Mouse (Mus musculus) neural tube, embryonic 13.5 days (tissue): Measurements from ENCODE around the gene Xylt1. TPM values are rescaled to one million over a fixed set of nuclear protein-coding genes. Genes with fewer than 3 reads are reported as not detected.

ENCODE experiments used
- ATAC-seq: fragments of 200-750 bp; cut with Nextera tagmentation; 2 replicates; pipeline ENCODE4 v1.8.0; 2017; ENCODE audit warnings: low read depth, mild to moderate bottlenecking, moderate TSS enrichment, moderate library complexity
- H3K27ac ChIP-seq: fragments of 300-500 bp; sonication (generic); replicated peaks from 2 replicates; pipeline ENCODE4 v1.5.1; 2015; ENCODE audit warnings: moderate library complexity, mild to moderate bottlenecking, inconsistent platforms
- H3K27me3 ChIP-seq: fragments of 300-500 bp; sonication (generic); 2 replicates; pipeline ENCODE4 v1.6.1; 2015; ENCODE audit warnings: mild to moderate bottlenecking, inconsistent platforms
- H3K36me3 ChIP-seq: fragments of 300-500 bp; sonication (generic); 2 replicates; pipeline ENCODE4 v1.6.1; 2015; ENCODE audit warnings: mild to moderate bottlenecking, inconsistent platforms
- H3K4me1 ChIP-seq: fragments of 300-500 bp; sonication (generic); replicated peaks from 2 replicates; pipeline ENCODE4 v1.6.1; 2015; ENCODE audit warnings: inconsistent platforms
- H3K4me2 ChIP-seq: fragments of 300-500 bp; sonication (generic); 2 replicates; pipeline ENCODE4 v1.6.1; 2015; ENCODE audit warnings: inconsistent platforms, mild to moderate bottlenecking, moderate library complexity
- H3K4me3 ChIP-seq: fragments of 300-500 bp; sonication (generic); 2 replicates; pipeline ENCODE4 v1.5.1; 2015; ENCODE audit warnings: mild to moderate bottlenecking, inconsistent platforms
- H3K9ac ChIP-seq: fragments of 300-500 bp; sonication (generic); 2 replicates; pipeline ENCODE4 v1.6.1; 2015; ENCODE audit warnings: moderate library complexity, mild to moderate bottlenecking, inconsistent platforms
- H3K9me3 ChIP-seq: fragments of 300-500 bp; sonication (generic); 2 replicates; pipeline ENCODE4 v1.6.1; 2016; ENCODE audit warnings: inconsistent platforms
- WGBS: fragments of 180-500 bp; shearing (Covaris S2); methylation state at CpG from one replicate; pipeline ENCODE4 v1.1.7; 2015; 5-methylcytosine and 5-hydroxymethylcytosine counted together
- polyA plus RNA-seq: library from polyadenylated mRNA; unstranded; fragments of >200 nt; fragmentation: Nextera tagmentation; extraction: Ambion mirVana; gene quantifications from 2 replicates; pipeline ENCODE4 v1.2.1, GENCODE M21; 2015

Xylt1 gene
- polyA plus RNA-seq, 1 experiment from 2014 or later, result 1.9 TPM

DNA sequence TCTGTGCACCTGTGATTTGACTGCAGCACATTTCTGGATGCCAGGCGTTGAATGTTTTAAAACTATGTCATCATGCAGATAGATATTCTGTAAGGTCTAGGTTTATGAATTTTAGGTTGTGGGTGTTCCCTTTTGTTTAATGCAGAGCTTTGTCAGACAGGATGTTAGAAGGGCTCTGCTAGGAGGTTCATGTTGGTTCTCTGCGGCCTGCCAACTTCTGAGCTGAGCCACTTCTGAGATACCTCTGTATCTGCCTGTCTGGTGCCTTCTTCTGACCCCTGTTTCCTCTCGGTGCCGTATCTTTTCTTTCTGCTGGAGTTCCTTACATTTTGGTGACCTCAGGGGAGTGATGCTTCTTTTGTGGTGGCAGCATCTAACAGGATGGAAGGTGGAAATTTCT, 44.1 kb downstream of the Xylt1 start:
- Histone ChIP-seq H3K4me3 (no peak overlapping the region), H3K27ac (no peak overlapping the region), H3K4me2 (no peak overlapping the region), H3K9me3 (no peaks in the 10 kb centered on the region), H3K36me3 (no peaks in the 10 kb centered on the region), H3K27me3 (no peaks in the 10 kb centered on the region), H3K4me1 (peaks cover 24% of the 10 kb centered on the region), H3K9ac (no peak overlapping the region)
- no peak for ATAC-seq
- 84% methylated on average over 4 of the region's 4 CpGs for WGBS

DNA sequence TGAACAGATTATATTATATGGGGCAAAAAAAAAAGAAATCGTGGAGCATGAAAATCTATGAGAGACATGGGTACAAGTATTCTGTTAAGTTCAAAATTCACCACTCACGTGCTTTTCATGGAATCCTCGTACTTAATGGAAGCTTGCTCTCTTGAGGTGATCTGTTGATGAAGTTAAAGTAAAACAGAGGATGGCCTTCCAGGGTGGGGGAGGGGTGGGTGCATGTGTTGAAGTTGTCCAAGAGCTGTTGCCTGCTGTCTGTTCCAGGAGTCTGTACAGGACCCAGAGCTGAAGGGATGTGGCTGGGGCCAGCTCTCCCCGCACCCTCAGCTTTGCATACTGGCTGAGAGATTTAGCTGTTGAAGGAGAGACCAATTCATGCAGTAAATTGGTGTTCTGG, 45.6 kb downstream of the Xylt1 start:
- Histone ChIP-seq H3K4me1 (peaks cover 9% of the 10 kb centered on the region), H3K9me3 (no peaks in the 10 kb centered on the region), H3K27me3 (no peaks in the 10 kb centered on the region), H3K4me2 (no peak overlapping the region), H3K4me3 (no peak overlapping the region), H3K36me3 (no peaks in the 10 kb centered on the region), H3K9ac (no peak overlapping the region), H3K27ac (no peak overlapping the region)
- WGBS, result 91% methylated on average over 4 of the region's 4 CpGs
- ATAC-seq, result no peak

DNA sequence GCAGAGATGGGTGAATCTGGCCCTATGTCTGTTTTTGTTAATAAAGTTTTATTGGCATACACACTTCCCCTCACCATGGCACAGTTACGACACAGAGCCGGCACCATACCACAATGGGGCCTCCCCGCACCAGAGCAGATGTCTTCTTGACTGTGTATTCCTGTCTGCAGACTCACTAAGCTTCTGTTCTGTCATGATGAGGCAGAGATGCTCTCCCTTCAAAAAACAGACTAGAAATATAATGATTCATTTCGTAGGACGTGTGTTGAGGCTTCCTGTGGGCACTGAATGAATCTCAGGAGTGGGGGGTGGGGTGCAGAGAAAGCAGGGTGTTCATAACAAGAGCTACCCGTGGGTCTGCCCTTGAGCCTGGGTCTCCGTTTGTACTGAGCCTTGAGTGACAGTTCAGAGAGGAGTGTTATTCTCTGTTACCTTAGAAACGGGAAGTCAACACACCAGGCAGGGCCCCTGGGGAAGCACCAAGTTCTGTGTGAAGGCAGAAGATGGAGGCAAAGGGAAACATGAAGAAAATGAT, 48.0 kb downstream of the Xylt1 start:
- Histone ChIP-seq H3K4me1 (0 out of 2 replicates have a peak, but pooled peaks cover 5% of the 10 kb centered on the region), H3K9me3 (no peaks in the 10 kb centered on the region), H3K9ac (no peak overlapping the region), H3K27me3 (no peaks in the 10 kb centered on the region), H3K27ac (no peak overlapping the region), H3K4me2 (no peak overlapping the region), H3K36me3 (no peaks in the 10 kb centered on the region), H3K4me3 (no peak overlapping the region)
- ATAC-seq, result no peak
- 54% methylated on average over 8 of the region's 8 CpGs for WGBS

DNA sequence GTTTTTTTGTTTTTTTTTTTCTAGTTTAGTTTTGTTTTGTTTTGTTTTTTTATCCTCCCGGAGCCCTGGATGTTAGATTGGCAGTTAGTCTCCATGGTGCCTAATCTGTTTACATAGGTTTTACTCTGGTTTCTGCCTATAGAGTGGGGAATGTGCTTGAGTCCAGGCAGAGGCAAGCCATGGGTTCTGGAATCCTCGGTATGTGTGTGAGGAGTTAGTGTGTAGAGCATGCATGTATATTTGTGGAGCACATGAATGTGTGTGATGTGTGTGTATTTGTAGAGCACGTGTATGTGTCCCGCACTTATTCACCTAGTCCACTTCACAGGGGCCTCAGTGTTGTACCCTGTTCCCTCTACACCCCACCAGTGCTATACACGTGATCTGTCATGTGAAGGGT, 48.7 kb downstream of the Xylt1 start:
- ATAC-seq, result no peak
- H3K9me3 ChIP-seq, result no peaks in the 10 kb centered on the region
- no peaks in the 10 kb centered on the region for H3K27me3 ChIP-seq
- H3K36me3 ChIP-seq, result no peaks in the 10 kb centered on the region
- 85% methylated on average over 5 of the region's 5 CpGs for WGBS
- no peak overlapping the region for H3K27ac ChIP-seq
- H3K4me1 ChIP-seq, result no peaks in the 10 kb centered on the region
- no peak overlapping the region for H3K4me3 ChIP-seq
- no peak overlapping the region for H3K4me2 ChIP-seq
- H3K9ac ChIP-seq, result no peak overlapping the region

DNA sequence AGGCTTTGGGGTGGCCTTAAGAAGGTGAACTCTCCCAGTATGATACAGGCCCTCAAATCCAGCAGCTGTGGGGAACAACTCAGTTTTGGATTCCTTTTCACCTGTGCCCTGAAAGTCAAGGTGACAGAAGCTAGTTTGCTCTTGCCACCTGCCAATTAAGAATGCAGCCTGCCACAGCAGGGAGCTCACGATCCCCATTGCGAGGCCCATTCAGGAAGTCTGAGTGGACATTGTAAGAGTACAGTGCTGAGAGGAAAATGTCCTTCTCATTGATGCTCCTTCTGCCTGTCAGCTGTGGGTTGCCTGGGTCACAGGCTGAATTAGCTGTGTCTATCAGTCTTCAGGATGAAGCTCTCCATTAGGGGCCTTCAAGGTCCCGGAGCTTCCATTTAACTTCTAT, 49.1 kb downstream of the Xylt1 start:
- Histone ChIP-seq H3K9me3 (no peaks in the 10 kb centered on the region), H3K27ac (no peak overlapping the region)
- ATAC-seq, result no peak

DNA sequence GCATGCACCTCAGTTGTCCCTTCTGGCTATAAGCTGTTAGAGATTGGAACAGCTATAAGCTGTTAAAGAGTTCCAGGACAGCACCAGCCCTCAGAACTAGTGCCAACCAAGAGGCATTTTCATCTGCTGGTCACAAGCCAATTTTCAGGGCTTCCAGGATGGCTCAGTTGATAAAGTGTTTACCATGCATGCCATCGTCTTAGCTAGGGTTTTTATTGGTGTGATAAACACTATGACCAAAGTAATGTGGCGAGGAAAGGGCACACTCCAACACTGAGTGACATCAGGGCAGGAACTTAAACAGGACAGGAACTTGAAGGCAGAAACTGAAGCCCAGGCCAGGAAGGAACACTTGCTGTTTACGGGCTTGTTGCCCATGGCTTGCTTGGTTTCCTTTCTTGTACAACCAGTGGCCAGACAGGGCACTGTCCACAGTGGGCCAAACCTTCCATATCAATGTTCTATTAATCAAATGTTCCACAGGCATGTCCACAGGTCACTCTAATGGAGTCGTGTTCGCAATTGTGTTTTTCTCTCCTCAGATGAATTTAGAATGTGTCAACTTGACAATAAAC, 49.7 kb downstream of the Xylt1 start:
- Histone ChIP-seq H3K4me1 (no peaks in the 10 kb centered on the region), H3K27me3 (no peaks in the 10 kb centered on the region), H3K9ac (no peak overlapping the region), H3K9me3 (no peaks in the 10 kb centered on the region), H3K4me2 (no peak overlapping the region), H3K36me3 (no peaks in the 10 kb centered on the region), H3K4me3 (no peak overlapping the region), H3K27ac (no peak overlapping the region)
- ATAC-seq, result no peak
- 87% methylated on average over 5 of the region's 5 CpGs for WGBS

More for the DNA sequence above, 49.1 kb downstream of the Xylt1 start:
- WGBS, result 80% methylated on average over 3 of the region's 3 CpGs
- Histone ChIP-seq H3K36me3 (no peaks in the 10 kb centered on the region), H3K4me2 (no peak overlapping the region), H3K27me3 (no peaks in the 10 kb centered on the region), H3K9ac (no peak overlapping the region), H3K4me3 (no peak overlapping the region), H3K4me1 (no peaks in the 10 kb centered on the region)

DNA sequence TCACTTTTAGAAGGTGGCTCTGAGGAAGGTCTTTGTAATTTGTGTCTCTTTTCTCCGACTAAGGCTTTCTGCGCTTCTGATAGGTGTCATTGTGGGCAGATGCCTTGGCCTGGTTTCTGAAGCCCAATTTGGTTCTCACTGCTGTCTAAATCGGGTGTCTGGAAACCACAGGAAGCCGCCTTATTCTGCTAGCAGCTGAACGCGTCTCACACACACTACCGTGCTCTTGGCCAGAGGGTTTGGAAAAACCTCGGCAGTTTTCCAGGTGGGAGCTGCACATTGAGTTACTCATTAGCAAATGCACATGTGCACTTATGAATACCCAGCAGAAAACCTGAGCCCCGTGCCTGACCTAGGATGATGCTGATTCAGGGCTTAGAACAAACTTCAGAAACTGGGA, 52.9 kb downstream of the Xylt1 start:
- WGBS, result 78% methylated on average over 9 of the region's 9 CpGs
- Histone ChIP-seq H3K36me3 (no peaks in the 10 kb centered on the region), H3K4me2 (no peak overlapping the region), H3K4me3 (no peak overlapping the region), H3K9me3 (no peaks in the 10 kb centered on the region), H3K27ac (no peak overlapping the region), H3K4me1 (peaks cover 9% of the 10 kb centered on the region; the same call in 1 of the 2 replicates), H3K27me3 (no peaks in the 10 kb centered on the region), H3K9ac (no peak overlapping the region)
- no peak for ATAC-seq

DNA sequence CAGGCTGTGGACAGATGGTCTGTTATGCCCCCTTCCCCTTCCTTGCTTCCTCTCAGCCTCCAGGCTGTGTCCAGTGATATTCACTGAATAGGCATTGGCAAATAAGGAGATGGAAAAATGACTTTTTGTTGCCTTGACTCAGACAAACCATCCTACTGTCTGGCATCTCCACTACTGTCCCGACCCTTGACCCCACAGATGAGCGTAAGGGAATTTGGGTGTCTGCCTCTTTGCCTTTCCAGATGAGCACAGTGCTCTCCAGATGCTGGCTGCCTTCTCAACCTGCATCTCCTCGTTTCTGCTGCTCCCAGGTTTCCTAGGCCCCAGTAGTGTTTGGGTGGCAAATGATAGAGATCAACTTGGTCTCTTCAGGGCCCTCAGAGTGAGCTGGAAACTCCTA, 54.3 kb downstream of the Xylt1 start:
- H3K27ac ChIP-seq, result peak overlapping the region; percentile 9; the same call in 1 of the 2 replicates
- ATAC-seq, result no peak
- WGBS, result 82% methylated on average over 3 of the region's 3 CpGs
- H3K9me3 ChIP-seq, result no peaks in the 10 kb centered on the region
- no peak overlapping the region for H3K4me2 ChIP-seq
- no peak overlapping the region for H3K4me3 ChIP-seq
- H3K36me3 ChIP-seq, result no peaks in the 10 kb centered on the region
- H3K4me1 ChIP-seq, result peaks cover 20% of the 10 kb centered on the region; the same call in 1 of the 2 replicates
- no peak overlapping the region for H3K9ac ChIP-seq
- H3K27me3 ChIP-seq, result no peaks in the 10 kb centered on the region

DNA sequence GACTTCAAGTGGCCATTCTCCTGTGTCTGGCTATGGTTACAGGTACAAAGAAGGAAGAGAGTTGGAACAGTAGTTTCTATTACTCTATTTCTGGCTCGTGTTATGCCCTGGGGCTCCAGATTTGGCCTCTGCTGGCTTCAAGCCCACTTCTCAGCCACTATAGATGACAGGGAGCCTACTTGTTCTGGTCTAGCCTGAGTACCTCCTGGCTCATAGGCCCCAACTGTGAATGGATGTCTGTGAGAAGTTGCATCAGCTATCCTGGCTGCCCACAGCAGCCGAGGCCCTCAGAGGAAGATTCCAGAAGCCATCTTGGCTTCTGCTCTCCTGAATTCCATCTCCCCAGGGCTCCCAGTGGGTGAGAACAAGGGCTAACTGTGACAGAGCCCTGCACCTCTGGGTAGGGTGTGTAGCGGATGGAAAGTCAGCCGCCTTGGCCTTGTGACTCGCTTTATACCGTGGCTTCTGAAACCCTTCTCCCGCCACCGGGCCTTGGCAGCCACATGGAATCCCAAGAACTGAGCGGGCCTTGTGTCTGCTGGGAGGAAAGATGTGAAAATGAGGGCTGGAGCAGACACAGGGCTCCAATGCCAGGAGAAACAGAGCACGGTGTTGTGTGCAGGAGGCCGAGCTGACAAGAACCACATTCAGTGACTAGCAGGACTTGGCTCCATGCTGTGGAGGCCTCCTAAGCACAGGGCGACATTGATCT, 55.1 kb downstream of the Xylt1 start:
- peak overlapping the region; percentile 38 for H3K27ac ChIP-seq
- H3K9me3 ChIP-seq, result no peaks in the 10 kb centered on the region
- peak; percentile 52; the same call in 1 of the 2 replicates for ATAC-seq
- no peaks in the 10 kb centered on the region for H3K36me3 ChIP-seq
- peaks cover 20% of the 10 kb centered on the region; the same call in 1 of the 2 replicates for H3K4me1 ChIP-seq
- H3K27me3 ChIP-seq, result no peaks in the 10 kb centered on the region
- no peak overlapping the region for H3K9ac ChIP-seq
- H3K4me3 ChIP-seq, result no peak overlapping the region
- no peak overlapping the region for H3K4me2 ChIP-seq
- 80% methylated on average over 12 of the region's 12 CpGs for WGBS

DNA sequence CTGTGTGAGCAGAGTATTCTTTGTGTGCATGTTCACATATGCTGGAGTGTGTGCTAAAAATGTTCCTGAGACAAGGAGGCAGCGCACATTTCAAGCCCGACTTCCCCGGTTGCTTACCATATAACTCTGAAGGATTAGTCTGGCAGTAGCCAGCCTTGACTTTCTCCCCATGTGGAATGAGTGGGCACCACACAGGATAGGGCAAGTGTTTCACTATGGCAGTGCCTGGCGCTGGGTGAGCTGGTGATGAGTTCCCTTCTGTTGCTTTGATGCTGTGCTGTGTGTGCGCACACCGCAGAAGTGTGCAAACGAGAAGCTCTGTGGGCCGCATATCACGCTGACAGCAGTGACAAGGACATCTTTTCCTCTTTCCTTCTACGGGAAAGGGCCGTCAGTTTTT, 56.1 kb downstream of the Xylt1 start:
- H3K27ac ChIP-seq, result peak overlapping the region; percentile 38
- no peak overlapping the region for H3K9ac ChIP-seq
- no peak overlapping the region for H3K4me2 ChIP-seq
- no peaks in the 10 kb centered on the region for H3K27me3 ChIP-seq
- WGBS, result 81% methylated on average over 11 of the region's 11 CpGs
- H3K4me1 ChIP-seq, result peaks cover 20% of the 10 kb centered on the region; the same call in 1 of the 2 replicates
- no peaks in the 10 kb centered on the region for H3K9me3 ChIP-seq
- H3K4me3 ChIP-seq, result no peak overlapping the region
- H3K36me3 ChIP-seq, result no peaks in the 10 kb centered on the region
- ATAC-seq, result no peak

DNA sequence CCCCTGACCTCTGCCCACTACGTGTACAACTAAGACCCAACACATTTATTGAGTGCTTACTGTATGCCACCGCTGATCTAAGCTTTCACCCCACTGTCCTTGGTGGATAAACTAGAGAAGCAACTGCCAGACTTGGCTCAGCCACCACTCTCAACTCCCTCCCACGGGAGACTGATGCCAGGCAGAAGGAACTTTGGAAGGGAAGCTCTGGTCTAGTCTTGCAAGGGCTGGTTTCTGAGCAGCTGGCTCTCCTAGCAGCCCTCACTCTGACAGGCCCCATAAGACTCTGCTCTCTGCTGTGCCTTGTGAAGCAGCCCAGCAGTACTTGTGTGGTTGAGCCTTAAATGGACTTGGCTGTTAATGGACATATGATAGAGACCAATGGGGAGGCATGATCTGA, 60.2 kb downstream of the Xylt1 start:
- Histone ChIP-seq H3K9ac (no peak overlapping the region), H3K9me3 (no peaks in the 10 kb centered on the region), H3K4me3 (no peak overlapping the region), H3K27ac (no peak overlapping the region), H3K4me1 (peaks cover 20% of the 10 kb centered on the region; the same call in 1 of the 2 replicates), H3K36me3 (no peaks in the 10 kb centered on the region), H3K27me3 (no peaks in the 10 kb centered on the region), H3K4me2 (no peak overlapping the region)
- no peak for ATAC-seq
- WGBS, result 95% methylated on average over 3 of the region's 3 CpGs

DNA sequence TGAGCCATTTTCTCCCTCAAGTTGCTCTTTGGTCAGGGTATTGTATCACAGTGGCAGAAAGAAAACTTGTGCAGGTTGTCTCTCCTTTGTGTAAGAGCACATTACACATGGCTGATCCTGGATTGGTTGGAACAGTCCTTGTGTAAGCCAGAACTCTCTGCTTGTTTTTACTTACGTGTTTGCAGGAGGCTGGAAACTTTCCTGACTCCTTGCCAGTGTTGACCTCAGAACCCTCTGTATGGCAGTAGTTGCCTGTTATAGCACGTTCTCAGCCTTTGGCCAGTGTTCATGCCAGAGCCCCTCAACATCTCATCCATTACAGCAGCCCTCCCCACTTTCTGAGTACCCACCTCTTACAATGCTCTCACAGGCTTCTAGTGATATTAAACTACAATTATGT, 61.9 kb downstream of the Xylt1 start:
- peaks cover 14% of the 10 kb centered on the region; the same call in 1 of the 2 replicates for H3K4me1 ChIP-seq
- H3K9ac ChIP-seq, result no peak overlapping the region
- no peaks in the 10 kb centered on the region for H3K9me3 ChIP-seq
- no peak overlapping the region for H3K27ac ChIP-seq
- no peaks in the 10 kb centered on the region for H3K27me3 ChIP-seq
- H3K4me2 ChIP-seq, result no peak overlapping the region
- WGBS, result 88% methylated on average over 2 of the region's 2 CpGs
- no peaks in the 10 kb centered on the region for H3K36me3 ChIP-seq
- no peak for ATAC-seq
- H3K4me3 ChIP-seq, result no peak overlapping the region
